22 mouse cellular contexts compared by ENCODE assay signal in the genomic region with DNA sequence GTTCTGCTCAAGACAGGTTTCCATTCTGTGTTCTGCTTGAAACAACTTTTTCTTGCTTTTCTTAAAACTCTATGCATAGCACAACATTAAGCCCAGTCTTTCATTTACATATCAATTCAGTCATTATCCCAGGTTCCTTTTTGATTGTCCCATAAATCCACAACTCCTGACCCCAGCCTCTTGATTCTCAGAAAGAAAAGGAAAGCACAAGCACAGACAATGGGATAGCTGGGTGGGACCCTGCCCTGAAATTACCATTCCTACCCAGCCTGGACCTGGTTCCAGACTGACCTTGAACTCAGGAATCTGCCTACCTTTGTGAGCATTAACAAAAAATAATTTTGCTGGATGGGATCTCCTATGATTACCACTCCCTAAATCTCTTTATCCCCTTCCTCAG.
"Had no signal": no experiment of that assay in that cellular context is flagged by ENCODE, and none has a peak within 500 bp of the region (broad histone marks: within the 10 kb centered on the region; RNA-seq: fewer than 3 reads in every experiment).

No protein-coding gene starts in this region.

- ATAC-seq: hindbrain, postnatal 0 days; intestine, embryonic 16.5 days; liver, embryonic 12.5 days had no signal

- DNase-seq: gastrocnemius, adult 2 months; gastrocnemius, postnatal 10 days; gastrocnemius, postnatal 25 days; heart, adult 18-20 months; heart, postnatal 10 days; heart, postnatal 36 days; kidney, adult 11 months; layer of hippocampus, adult 9-11 months; liver had no signal

- H3K9ac ChIP-seq: heart, embryonic 12.5 days; hindbrain, embryonic 13.5 days; hindbrain, embryonic 15.5 days; kidney, embryonic 15.5 days; limb, embryonic 12.5 days; liver, embryonic 12.5 days; liver, embryonic 14.5 days had no signal

- H3K36me3 ChIP-seq: heart, embryonic 10.5 days; heart, embryonic 12.5 days; hindbrain, embryonic 13.5 days; hindbrain, embryonic 15.5 days; kidney, embryonic 15.5 days; limb, embryonic 10.5 days; limb, embryonic 12.5 days; liver, embryonic 12.5 days had no signal

- H3K9me3 ChIP-seq: heart, embryonic 10.5 days; heart, embryonic 12.5 days; hindbrain, embryonic 13.5 days; hindbrain, embryonic 15.5 days; kidney, embryonic 15.5 days; limb, embryonic 10.5 days; limb, embryonic 12.5 days; liver, embryonic 12.5 days had no signal

- H3K4me2 ChIP-seq: heart, embryonic 12.5 days; hindbrain, embryonic 13.5 days; hindbrain, embryonic 15.5 days; kidney, embryonic 15.5 days; limb, embryonic 12.5 days; liver, embryonic 12.5 days had no signal

- H3K27ac ChIP-seq: gastrocnemius, adult 2 months; heart, embryonic 10.5 days; hindbrain, embryonic 13.5 days; hindbrain, embryonic 15.5 days; hindbrain, postnatal 0 days; kidney, embryonic 15.5 days; kidney, postnatal 0 days; left cerebral cortex, adult 2 months; limb, embryonic 10.5 days; limb, embryonic 12.5 days; liver, embryonic 12.5 days; liver, embryonic 14.5 days had no signal

- H3K27me3 ChIP-seq: heart, embryonic 12.5 days; hindbrain, embryonic 13.5 days; hindbrain, embryonic 15.5 days; kidney, embryonic 15.5 days; limb, embryonic 12.5 days; liver, embryonic 12.5 days had no signal

- H3K4me3 ChIP-seq: gastrocnemius, adult 2 months; heart, embryonic 10.5 days; heart, embryonic 12.5 days; hindbrain, embryonic 13.5 days; hindbrain, embryonic 15.5 days; kidney, embryonic 15.5 days; left cerebral cortex, adult 2 months; limb, embryonic 10.5 days; limb, embryonic 12.5 days; liver, embryonic 12.5 days had no signal

- H3K4me1 ChIP-seq: heart, embryonic 10.5 days; heart, embryonic 12.5 days; hindbrain, embryonic 13.5 days; hindbrain, embryonic 15.5 days; kidney, embryonic 15.5 days; limb, embryonic 10.5 days; limb, embryonic 12.5 days; liver, embryonic 12.5 days had no signal
